Mouse (Mus musculus) cerebellum, postnatal 36 days (tissue): Measurements from ENCODE around the gene Stk10.

ENCODE experiments used
- DNase-seq, 2 experiments: peaks; one replicate each; pipeline ENCODE4 v3.0.0; 2021 to 2022; ENCODE audit warnings: mixed read lengths in 2 of 2

Stk10 gene

DNA sequence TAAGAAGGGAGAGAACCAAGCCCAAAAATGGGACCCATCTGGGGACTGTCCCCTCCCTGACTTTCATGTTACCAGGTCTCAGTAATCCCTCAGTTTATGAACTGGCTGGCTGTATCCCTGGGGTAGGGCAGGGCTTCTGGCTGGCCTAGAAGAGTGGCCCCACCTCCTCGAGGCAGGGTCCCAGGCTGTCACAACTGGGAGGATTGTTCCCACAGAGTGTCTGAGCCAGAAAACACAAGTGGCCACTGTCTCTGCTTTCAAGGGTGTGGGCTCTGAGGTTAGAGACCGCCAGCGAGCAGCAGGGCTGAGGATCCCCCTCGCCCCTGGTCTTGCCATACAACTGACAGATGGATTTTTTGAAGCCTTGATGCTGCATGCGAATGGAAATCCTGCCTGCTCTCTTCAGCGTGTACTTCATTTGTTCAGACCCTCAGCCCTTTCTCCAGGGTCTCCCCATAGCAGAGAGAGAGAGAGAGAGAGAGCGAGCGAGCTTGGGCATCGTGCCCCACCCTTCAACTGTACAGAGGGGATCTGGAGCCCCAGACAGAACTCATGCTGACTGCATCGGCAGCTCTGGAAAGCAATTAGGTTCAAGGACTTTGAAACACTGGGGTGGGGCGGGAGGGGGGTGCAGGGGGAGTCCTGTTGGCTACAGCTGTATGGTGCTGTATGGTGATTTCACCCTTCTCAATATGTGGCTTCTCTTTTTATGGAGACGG, 18.6 kb downstream of the Stk10 start:
- DNase-seq: no peak

DNA sequence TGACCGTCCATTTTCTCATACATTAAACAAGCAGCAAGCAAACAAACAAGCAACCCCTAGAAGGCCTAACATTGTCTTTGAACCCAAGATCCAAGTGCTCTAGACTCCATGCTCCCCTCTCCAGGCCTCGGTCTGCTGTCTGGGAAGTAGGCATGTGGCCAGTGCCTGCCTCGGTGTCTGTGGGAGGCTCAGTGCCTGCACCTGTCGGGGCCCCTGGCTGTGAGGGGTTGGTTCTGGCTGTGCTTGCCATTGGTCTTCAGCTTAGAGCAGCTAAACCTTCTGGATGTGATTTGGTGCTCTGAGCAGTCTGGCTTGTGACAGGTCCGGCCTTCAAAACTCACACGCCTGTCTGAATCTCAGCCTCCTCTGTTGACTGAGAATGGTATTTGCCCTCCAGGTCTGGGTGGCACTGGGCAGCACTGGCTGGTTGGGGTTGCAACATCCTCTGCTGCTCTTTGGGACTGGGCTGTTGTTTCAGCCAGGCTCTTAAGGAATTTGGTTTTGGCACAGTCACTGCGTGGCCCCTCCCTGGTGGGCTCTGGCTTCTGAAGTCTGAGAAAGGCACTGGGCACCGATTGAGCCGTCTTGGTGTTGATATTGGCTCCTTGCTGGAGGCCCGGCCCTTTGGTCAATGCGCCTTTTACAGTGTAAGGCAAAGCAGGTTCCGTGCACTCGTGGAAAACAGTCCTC, 19.4 kb downstream of the Stk10 start:
- DNase-seq: no peak

DNA sequence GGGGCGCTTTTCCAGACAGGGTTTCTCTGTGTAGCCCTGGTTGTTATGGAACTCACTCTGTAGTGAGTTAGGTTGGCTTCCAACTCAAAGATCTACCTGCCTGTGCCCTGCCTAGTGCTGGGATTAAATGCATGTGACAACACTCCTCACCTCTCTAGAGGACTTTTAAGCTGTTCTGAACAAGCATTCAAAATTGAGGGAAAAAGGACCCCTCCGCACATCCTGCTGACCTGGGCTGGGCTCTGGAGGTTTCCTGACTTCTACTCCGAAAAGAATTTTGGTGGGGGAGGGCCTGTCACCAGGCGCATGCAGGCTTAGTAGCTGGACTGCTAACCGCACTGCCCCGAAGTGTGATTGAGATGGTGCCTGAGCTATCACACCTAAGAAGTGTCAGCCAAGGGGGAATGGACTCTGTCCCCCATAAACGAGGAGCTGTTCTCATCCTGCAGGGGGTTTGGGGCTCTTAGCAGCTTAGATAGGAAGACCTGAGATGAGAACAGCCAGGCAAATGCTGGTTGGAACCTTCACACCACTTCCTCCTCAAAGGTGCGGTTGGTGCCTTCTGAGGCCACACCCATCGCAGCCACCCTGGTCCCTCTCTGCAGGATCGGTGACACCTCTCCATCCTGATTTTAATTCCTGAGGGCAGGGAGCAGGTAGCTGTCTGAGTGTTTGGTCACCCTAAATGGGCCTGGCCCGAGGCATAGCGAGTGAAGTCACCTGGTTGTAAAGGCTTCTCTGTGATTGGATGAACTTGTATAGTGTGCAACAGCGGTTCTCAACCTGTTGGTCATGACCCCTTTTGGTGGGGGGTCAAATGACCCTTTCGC, 20.4 kb downstream of the Stk10 start:
- no peak for DNase-seq

DNA sequence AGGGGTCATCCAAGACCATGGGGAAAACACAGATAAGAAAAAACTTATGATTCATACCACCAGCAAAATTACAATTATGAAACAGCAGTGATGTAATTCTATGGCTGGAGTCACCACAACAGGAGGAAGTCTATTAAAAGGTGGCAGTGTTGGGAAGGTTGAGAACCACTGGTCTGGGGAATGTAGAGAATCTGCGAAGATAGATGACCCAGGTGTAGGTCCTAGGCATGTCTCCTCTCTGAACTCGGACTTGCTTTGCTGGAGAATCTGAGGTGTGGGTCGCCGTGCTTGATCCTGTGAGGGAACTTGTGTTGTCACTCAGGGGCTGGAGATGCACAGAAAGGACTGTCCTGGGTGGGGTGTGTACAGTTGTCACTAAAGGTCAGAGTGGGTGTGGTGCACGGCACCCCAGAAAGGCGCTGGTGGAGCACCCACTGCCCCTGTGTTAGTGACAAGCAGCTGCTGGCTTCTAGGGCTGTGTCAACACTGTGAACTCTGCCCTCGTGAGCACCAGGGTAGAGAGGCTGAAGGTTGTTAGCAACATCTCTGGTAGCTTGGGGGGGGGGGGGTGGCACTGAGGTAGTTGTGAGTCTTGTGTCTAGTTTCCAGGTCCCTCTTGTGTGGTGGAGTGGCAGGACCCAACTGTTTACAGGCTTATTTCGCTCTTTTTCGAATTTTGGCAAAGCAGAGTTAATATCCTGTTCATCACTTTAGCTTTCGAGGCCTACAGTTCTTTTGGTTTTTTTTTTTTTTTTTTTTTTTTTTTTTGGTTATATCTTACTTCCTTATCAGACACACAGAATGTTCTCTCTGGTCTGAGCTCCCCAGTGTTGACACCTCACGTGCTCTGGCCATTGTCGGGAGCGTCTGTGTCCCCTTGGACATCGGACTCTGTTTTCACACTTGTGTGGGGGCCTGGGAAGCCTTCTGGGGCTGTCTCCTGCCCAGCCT, 21.3 kb downstream of the Stk10 start:
- DNase-seq: no peak

DNA sequence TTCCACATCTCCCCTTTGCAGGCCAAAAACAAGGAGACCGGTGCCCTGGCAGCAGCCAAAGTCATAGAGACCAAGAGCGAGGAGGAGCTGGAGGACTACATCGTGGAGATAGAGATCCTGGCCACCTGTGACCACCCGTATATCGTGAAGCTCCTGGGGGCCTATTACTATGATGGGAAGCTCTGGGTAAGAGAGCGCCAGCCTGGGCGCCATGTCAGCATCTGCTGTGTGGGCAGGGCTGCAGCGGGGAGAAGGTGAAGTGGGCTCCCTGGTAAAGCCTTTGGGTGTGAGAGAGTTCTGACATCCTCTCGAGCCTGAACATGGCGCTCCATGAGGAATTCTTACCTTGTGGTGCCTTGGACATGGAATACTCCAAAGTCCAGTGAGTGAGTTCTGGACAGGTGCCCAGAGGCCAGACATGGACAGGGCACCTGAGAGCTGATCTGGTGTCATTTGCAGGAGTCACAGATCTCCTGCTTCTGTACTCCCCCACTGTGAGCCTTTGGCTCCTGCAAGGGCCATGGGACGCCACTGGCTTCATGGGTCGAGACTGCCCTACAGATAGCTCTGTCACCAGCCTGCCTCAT, 22.1 kb downstream of the Stk10 start:
- no peak for DNase-seq

DNA sequence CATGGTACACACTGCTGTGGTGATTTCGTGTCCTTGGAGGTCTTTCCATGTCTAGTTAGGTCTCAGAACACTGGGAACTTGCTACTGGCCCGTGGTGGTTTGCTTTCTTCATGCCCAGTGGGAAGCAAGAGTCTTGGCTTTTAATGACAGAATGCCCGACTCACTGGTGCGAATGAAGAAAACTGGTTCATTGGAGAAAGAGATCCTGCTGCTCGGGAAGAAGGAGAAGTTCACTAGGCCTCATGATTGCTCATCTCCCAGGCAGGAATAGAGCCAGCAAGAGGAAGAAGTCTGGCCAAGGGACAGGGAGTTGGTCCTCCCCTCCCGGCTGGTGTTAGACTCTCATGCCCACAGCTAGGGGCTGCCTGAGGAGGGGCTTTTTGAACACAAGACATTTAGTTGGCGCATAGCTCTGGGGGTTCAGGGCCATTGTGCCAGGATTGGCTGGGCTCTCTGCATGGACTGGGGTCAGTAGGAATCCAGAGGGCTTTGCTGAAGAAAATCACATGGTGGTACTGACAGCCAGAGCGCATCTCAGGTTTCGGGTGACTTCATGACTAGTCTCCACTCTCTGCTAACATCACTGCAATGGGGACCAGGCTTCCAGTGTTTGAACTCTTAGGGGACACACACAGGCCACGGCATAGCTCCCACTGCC, 23.4 kb downstream of the Stk10 start:
- DNase-seq: no peak

DNA sequence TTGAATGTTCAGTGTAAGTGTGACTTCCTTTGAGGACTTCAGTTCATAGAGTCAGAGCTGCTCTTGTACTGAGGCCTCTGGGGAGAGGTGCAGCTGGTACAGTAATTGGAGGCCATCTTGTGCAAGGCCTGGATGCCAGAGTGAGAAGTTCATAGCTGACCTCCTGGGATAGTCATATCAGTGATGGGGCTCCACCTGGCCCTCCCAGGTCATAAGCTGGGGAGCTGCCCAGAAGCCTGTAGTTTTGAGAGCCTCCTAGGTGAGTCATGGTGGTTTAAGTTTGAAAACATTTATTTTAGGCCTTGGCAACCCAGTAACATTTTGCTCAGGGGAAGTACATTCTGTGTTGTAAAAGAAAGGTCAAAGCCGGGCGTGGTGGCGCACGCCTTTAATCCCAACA, 24.9 kb downstream of the Stk10 start:
- no peak for DNase-seq

DNA sequence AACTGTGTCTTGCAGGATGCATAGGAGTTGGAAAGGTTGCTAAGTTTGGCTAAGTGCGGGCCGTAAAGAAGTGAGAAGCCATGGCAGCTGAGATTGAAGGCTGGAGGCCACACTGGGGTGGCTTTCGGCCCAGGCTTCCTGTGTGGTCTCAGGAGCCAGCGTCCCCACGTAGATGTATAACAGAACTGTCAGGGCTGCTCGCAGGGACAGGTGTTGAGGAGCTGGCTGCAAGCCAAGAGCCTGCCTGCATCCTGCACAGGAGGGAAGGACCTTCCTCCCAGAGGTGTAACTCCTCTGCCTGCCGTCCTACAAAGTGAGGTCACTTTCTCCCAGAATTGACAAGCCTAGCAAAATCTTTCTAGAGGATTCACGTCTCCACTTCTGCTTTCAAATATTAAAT, 25.6 kb downstream of the Stk10 start:
- peak in 1 of 2 experiments; percentile 45 for DNase-seq

DNA sequence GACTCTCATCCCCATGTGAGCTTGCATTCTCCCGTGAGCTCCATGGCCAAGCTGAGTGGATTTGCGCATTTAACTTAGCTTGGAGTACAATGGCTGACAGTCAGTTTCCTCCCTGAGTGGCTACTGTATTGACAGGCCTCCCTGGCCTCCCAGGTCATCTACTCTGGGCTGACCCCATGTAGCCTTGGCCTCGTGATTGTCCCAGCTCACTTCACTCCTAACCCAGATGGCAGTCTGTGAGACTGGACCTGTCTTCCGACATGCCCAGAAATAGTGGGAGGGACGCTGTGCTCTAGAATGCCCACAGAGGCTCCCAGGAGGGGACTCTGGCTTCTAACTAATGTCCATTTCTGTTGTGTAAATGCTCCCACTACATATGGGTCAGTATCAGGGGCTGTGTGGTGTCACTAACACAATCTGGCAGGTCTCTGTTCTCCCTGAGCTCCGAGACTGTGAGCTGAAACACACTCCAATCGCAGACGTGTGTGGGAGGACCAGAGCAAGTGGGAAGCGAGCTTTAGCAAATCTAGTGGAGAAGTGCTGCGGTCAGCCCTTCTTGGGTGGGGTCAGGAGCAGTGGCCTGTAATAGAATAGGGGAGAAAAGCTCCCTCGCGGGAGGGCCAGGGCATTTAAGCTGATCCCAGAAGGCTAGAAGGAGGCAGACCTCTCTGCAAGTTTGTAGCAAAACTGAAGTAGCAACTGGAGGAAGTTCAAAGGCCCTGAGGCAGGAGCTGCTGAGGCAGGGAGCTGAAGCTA, 27.1 kb downstream of the Stk10 start:
- DNase-seq: no peak

DNA sequence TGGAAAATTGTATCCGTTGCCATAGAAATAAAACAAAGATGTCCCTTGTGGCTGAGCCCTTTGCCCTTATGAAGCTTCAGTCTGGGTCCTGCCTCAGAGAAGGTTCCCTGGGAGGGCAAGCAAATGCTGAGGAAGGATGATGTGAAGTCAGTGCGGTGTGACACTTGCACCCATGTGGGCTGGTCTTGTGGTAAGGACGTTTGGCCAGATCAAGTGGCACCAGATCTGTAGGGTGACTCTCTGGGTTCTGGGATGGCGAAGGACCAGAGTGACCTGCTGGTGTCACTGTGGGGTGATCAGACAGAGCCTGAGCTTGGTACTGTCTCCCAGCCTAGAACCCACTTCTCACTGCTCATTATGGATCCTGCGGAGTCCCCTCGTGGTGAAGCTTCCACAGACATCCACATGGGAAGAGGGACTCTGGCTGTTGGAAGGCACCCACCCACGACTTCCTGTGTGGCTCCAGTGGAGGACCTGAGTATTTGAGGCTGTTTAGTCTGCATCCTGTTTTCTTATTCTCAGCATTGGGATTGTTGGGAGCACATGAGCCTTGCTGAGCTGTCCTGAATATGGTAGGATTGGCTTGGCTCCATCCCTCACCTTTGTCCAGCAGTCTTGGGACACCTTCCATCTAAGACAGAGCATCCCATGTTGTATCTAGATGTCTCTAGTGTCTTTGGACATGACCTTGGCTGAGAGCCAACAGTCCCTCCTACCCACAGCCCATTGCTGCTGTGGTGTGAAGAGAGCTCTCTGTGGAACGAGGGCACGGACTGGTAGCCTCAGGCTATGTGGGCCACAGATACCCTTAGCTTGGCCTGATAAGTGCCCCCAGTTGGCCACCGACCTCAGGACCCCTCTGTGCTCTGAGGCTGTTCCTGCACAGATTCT, 28.6 kb downstream of the Stk10 start:
- DNase-seq: no peak

DNA sequence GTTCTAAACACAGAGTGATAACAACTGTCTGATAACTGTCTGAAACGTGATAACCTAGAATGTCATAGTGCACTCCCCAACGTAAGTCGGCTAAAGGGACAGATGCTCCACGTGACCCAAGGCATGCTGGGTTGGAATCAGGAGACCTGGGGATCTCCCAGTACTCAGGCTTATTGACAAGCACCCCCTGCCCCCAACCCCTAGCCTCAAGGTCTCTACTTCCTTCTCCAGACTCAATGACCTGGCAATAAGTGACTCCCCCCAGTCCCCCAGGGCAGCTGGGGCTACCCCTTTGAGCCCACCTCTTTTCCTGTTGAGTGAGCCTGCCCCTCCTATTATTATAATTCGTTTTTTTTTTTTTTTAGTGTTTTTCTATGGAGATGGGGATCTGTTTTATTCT, 29.6 kb downstream of the Stk10 start:
- no peak for DNase-seq

DNA sequence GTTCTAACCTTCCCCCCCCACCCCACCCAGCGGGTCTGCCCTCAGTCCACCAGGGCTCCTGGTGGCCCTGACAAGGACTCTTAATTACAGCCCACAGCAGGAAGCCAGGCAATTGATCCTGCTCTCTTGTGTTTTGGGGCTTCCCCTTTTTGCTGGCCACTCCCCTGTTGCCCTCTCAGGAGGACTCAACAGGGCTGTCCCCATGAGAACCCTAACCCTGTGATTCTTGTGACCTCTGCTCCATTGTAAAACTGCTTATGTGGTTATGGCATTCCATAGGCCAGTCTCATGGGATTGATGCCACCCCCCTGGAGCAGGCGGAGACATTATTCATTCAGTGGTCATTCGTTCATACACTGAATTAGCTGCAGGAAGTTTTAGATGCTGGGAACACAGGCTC, 30.6 kb downstream of the Stk10 start:
- DNase-seq: no peak

DNA sequence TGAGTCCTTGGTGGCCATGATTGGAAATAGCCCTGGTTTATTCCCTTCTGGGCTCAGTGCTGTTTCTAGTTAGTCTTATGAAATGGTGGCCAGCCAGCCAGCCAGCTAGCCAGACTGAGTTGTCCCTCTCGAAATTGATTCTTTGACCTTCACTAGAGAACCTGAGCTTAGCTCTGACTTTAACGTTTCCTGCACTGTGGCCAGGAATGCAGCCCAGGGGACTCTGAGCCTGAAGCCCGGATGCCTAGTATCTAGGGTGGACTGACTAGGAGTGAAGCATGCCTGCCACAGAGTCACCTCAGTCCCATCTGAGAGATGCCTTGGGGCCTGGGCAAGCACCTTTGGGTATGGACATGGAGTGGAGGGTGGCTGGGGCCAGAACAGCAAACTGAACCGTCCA, 31.5 kb downstream of the Stk10 start:
- DNase-seq: no peak

DNA sequence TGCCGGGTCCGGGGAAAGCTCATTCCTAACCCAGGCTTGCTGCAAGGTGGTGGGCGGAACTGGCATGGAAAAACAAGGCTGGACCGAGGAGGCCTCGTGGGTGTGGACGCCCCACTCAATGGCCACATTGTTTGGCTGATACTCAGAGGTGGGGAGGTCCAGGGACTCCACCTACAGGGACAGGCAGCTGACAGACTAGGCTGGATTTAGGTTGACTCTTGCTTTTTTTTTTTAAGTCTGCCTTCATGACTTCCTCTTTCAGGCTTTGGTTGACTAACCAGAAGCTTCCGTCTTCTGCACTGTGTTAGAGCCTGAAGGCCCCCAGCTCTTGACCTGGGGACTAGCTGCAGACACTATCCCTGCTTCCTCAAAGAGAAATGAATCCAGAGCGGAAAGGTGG, 32.0 kb downstream of the Stk10 start:
- no peak for DNase-seq

DNA sequence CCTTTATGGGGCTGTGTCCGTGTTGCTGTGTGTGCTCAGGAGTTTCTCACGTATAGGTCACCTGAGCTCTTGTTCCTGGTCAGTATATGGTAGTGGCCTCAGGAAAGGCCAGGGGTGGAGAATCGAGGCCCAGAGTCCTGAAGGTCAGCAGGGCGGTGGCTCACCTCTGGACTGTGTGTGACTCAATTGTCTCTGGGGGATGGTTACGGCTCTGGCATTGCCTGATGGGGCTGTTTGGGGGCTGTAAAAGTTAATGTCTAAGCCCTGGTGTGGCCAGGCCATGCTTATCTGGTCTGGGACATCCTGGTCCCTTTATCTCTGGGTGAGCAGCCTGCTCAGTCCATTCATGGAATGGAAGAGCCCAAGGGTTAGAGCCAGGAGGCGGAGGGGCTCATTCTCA, 33.1 kb downstream of the Stk10 start:
- no peak for DNase-seq

DNA sequence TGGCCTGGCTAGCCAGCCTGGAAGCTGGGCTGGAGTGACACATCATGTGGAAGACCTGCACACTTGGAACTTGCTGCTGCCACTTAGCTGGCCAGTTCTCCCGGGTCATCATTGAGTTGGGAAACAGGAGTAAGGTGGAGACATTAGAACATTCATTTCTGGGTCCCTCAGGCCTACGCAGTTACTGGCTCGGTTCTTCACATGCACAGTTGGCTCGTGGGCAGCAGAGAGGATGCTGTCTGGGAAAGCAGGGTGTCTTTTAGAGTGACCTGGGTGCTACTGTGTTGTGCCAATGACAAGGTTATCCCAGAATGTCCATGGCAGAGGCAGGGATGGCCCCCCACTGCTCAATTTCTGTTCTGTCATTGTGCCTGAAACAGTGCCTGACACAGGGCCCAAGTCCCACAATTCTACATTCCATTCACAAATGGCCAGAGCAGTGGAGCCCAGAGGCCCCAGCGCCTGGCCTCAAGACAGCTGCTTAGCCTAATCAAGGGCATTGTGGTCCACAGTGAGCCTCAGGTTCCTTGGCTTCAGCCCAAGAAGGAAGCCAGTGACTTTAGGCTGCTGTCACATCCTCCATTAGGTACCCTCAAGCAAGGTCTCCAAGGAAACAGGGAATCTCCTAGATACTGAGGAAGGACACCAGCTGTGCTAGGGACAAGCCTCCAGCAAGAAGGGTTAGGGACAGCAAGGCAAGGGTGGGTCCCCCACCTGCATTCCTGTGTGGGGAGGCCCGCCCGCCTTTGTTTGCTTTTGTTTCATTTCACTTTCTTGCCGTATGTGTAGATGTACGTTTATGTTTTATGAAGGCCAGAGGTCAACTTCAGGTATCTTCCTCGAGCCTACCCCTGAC, 34.1 kb downstream of the Stk10 start:
- no peak for DNase-seq

DNA sequence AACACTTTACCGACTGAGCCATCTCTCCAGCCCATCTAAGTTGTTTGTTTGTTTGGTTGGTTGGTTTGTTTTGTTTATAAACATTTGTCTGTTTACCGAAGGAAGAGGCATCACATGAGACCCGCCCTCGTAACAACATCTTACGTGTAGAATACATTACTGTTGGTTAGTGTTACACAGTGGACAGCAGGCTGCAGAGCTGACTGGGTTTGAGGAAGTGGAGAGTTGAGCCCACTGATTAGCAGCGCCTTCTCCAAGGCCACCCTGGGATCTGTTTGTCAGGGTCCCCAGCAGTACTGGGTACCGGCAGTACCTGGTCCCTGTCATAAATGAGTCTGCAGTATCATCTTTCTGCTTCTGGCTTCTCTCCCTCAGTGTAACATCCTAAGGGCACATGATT, 35.0 kb downstream of the Stk10 start:
- DNase-seq: no peak

DNA sequence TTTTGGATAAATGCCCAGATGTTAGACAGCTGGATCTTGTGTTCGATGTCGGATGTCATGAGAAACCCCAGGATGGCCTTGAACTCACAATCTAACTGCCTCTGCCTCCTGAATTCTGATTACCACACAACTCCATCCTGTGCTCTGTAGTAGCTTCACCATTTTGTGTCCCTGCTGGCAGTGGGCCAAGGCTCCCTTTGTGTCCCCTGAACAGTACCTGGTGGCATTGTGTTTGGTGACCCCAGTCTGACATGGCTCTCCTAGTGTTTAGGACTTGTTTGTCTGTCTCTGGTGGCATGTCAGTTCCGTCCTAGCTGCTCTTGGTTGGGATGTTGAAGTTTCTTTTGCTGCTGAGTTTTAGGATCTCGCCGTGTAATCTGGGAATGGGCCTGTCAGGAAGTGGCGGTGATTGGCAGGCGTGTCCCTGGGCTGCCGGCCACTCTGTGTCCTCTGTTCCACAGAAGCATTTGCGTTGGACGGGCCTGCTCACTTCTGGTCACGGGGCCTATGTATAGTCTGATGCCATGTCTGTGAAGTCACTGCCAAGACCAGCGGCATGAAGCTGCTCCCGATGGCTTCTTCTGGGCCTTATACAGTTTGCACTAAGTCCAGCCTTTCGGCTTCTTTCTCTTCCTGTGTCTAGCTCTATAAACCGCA, 35.7 kb downstream of the Stk10 start:
- DNase-seq: no peak
